Mouse (Mus musculus): ENCODE measurements around the gene Tmem119. TPM values are rescaled to one million over a fixed set of nuclear protein-coding genes. Genes with fewer than 3 reads are reported as not detected.
A peak's percentile ranks its signal among the peaks of the same experiment; 100 is the strongest.
"Not testable (repeated sequence)": the region's sequence is repeated elsewhere in the genome, so short reads cannot be mapped to it uniquely, and the experiment has no call there.

Tmem119 gene
- polyA plus RNA-seq, 1 experiment from 2014 or later, result 83.3 TPM

- WGBS, result 77% methylated on average over 7 of the region's 7 CpGs
- peak overlapping the region; percentile 20 for H3K27ac ChIP-seq (replicated peaks)
- DNase-seq (ENCODE audit: low spot score), result no peak
Observed at GRCm38 (mm10) chr5:113781254-113781653, 19.1 kb downstream of the Tmem119 start.

DNA sequence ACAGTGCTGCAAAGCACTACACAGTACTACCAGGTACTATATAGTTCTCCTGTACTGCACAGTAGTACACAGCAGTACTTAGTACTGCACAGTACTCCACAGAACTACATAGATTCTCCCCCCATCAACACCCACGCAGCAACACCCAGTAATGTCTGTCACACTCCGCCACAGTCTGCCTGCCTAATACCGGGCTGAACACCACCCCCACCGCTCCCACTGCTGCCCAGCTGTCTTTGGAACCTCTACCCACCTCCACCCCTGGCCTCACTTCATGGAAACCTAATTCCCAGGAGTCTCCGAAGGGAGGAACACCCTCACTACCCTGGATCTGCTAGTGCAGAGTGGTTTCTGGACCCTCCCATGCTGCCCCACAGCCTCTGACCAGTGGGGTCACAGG lies 19.6 kb downstream of the Tmem119 start:
- 90% methylated on average over 5 of the region's 5 CpGs for WGBS
- DNase-seq (ENCODE audit: low spot score), result no peak
- Histone ChIP-seq H3K36me3 (replicated peaks) (peaks cover 31% of the 10 kb centered on the region), H3K9me3 (no peaks in the 10 kb centered on the region), H3K27me3 (replicated peaks; ENCODE audit: low read depth, poor library complexity, severe bottlenecking) (peaks cover 12% of the 10 kb centered on the region), H3K27ac (replicated peaks) (peak overlapping the region; percentile 20; the same call in 1 of the 2 replicates), H3K4me1 (peaks cover 38% of the 10 kb centered on the region), H3K4me3 (no peak overlapping the region)

More at GRCm38 (mm10) chr5:113781254-113781653, 19.1 kb downstream of the Tmem119 start:
- Histone ChIP-seq H3K9me3 (no peaks in the 10 kb centered on the region), H3K27me3 (replicated peaks; ENCODE audit: low read depth, poor library complexity, severe bottlenecking) (peaks cover 12% of the 10 kb centered on the region), H3K4me3 (no peak overlapping the region), H3K4me1 (peaks cover 38% of the 10 kb centered on the region), H3K36me3 (replicated peaks) (peaks cover 26% of the 10 kb centered on the region)

DNA sequence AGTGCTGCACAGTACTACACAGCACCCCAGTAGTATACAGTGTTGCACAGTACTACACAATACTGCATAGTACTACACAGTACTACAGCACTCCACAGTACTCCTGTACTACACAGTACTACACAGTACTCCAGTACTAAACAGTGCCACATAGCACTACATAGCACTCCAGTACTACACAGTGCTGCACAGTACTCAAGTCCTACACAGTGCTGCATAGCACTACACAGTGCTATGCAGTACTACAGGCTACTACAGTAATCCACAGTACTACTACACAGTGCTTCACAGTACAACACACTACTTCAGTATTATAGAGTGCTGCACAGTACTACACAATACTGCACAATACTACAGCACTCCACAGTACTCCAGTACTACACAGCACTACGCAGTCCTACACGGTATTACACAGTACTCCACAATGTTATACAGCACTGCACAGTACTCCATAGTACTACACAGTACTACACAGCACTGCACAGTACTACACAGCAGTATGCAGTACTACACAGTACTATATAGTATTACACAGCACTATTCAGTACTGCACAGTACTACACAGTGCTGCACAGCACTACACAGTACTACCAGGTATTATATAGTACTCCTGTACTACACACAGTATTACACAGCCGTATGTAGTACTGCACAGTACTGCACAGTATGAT lies 20.1 kb downstream of the Tmem119 start:
- Histone ChIP-seq H3K36me3 (replicated peaks) (peaks cover 37% of the 10 kb centered on the region), H3K4me3 (no peak overlapping the region), H3K9me3 (no peaks in the 10 kb centered on the region), H3K27ac (replicated peaks) (no peak overlapping the region), H3K27me3 (replicated peaks; ENCODE audit: low read depth, poor library complexity, severe bottlenecking) (peaks cover 12% of the 10 kb centered on the region), H3K4me1 (peaks cover 38% of the 10 kb centered on the region)
- no peak for DNase-seq (ENCODE audit: low spot score)
- 96% methylated on average over 3 of the region's 3 CpGs for WGBS

DNA sequence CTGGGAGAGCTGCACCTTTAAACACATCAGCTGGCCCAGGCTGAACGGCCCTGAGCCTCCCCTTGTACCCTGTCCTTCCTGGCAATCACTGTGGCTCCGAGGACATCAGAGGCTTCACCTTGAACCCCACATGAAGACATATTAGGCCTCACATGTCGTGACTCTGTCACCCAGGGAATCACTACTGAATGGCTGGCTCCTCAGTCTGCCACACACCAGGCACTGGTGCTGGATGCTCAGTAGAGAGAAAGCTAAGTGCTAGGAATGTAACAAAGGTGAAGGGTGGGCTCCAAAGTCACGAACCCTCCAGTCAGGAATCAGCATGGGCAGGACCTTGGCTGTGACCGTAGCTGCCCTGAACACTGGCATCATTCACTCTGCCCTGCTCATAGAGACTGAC lies 20.7 kb downstream of the Tmem119 start:
- Histone ChIP-seq H3K4me1 (peaks cover 32% of the 10 kb centered on the region), H3K27ac (replicated peaks) (no peak overlapping the region; the same call in 1 of the 2 replicates), H3K4me3 (no peak overlapping the region), H3K9me3 (no peaks in the 10 kb centered on the region), H3K27me3 (replicated peaks; ENCODE audit: low read depth, poor library complexity, severe bottlenecking) (peaks cover 12% of the 10 kb centered on the region), H3K36me3 (replicated peaks) (peaks cover 43% of the 10 kb centered on the region)
- whole genome bisulfite sequencing, result 79% methylated on average over 5 of the region's 5 CpGs
- DNase-seq (ENCODE audit: low spot score), result no peak

- 86% methylated on average over 8 of the region's 8 CpGs for WGBS
- Histone ChIP-seq H3K36me3 (replicated peaks) (peaks cover 47% of the 10 kb centered on the region), H3K4me1 (peaks cover 26% of the 10 kb centered on the region)
- H3K4me3 ChIP-seq; H3K9me3 ChIP-seq; DNase-seq (ENCODE audit: low spot score); H3K27ac ChIP-seq (replicated peaks); H3K27me3 ChIP-seq (replicated peaks; ENCODE audit: low read depth, poor library complexity, severe bottlenecking): not testable (repeated sequence)
Observed at GRCm38 (mm10) chr5:113777728-113778127, 22.6 kb downstream of the Tmem119 start.

DNA sequence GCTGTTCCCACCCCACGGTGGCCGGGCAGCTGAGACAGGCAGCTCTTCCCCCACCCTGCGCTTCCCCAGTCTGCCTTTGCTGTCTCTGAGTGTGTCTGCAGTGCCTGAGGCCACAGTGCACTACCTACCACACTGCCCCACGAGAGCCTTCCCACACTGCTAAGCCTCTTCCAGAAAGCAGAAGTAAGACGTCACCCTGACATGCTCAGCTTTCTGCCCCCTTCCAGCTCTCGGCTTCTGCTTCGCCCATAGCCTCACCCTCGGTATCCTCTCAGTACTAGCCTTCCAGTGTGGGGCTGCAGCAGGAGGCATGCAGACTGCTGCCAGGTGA lies 23.5 kb downstream of the Tmem119 start:
- Histone ChIP-seq H3K36me3 (replicated peaks) (peaks cover 47% of the 10 kb centered on the region), H3K27ac (replicated peaks) (no peak overlapping the region), H3K4me3 (no peak overlapping the region), H3K27me3 (replicated peaks; ENCODE audit: low read depth, poor library complexity, severe bottlenecking) (no peaks in the 10 kb centered on the region), H3K4me1 (peaks cover 21% of the 10 kb centered on the region), H3K9me3 (no peaks in the 10 kb centered on the region)
- 89% methylated on average over 8 of the region's 8 CpGs for WGBS
- no peak for DNase-seq (ENCODE audit: low spot score)

DNA sequence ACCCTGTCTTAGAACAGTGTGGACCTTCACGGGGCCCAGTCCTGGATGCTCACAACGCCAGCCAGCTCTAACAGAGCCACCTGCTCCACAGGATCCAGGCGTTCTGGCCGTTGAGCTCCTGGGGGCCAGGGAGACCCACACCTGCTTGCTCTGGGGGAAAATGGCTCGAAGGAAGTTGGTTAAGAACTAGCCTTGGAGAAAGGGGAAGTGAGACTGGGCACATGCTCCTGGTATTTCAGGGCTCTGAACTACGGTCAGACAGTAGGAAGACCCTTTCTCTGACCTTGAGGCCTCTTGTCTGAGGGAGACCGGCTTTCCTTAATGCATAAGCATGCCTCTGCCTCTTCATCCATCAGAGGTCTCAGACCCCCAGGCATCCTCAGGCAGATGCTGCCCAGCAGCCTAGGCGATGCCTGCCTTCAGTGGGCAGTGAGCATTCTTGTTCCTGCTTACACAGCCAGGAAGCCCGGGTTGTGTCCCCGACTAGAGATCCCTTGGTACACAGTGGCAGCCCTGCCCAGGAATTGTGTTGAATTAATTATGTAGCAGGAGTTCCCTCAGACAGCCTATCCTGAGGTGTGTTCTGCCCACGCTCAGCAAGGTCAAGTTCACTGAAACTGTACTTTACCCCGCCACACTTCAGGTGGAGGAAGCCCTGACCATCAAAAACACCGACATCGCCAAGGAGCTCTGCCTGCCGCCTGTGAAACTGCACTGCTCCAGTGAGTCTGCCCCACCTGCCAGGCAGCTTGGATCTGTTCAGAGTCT lies 24.0 kb downstream of the Tmem119 start:
- H3K4me1 ChIP-seq, result peaks cover 19% of the 10 kb centered on the region
- H3K36me3 ChIP-seq (replicated peaks), result peaks cover 47% of the 10 kb centered on the region
- WGBS, result 92% methylated on average over 15 of the region's 15 CpGs
- DNase-seq (ENCODE audit: low spot score), result no peak
- no peak overlapping the region for H3K4me3 ChIP-seq
- H3K27me3 ChIP-seq (replicated peaks; ENCODE audit: low read depth, poor library complexity, severe bottlenecking), result no peaks in the 10 kb centered on the region
- no peaks in the 10 kb centered on the region for H3K9me3 ChIP-seq
- H3K27ac ChIP-seq (replicated peaks), result no peak overlapping the region; the same call in 1 of the 2 replicates

- Histone ChIP-seq H3K4me1 (peaks cover 13% of the 10 kb centered on the region), H3K27me3 (replicated peaks; ENCODE audit: low read depth, poor library complexity, severe bottlenecking) (no peaks in the 10 kb centered on the region), H3K9me3 (no peaks in the 10 kb centered on the region), H3K27ac (replicated peaks) (no peak overlapping the region), H3K4me3 (no peak overlapping the region), H3K36me3 (replicated peaks) (peaks cover 47% of the 10 kb centered on the region)
- WGBS, result 91% methylated on average over 10 of the region's 10 CpGs
- DNase-seq (ENCODE audit: low spot score), result no peak
Observed at GRCm38 (mm10) chr5:113775585-113775984, 24.7 kb downstream of the Tmem119 start.

DNA sequence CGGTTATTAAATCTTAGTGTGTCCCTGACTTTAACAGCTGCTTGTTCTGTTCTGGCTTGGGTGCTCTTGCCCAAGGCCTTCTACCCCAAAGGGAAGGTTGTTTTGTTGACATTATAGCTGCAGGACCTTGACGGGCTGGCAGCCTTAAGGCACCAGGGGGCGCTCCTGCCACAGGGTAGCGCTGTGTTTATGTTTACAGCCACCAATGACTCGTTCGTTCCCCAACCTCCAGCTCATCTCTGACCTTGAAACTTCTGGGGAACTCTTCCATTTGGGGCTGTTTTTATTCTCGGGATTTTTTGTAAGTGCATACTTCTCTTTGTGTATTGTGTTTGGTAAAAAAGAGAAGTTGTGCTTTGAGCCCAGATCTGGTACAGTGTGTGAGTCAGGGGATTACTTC lies 26.7 kb downstream of the Tmem119 start:
- 2% methylated on average over 7 of the region's 7 CpGs for WGBS
- Histone ChIP-seq H3K9me3 (no peaks in the 10 kb centered on the region), H3K4me3 (peak overlapping the region; percentile 100), H3K4me1 (peaks cover 32% of the 10 kb centered on the region), H3K36me3 (replicated peaks) (peaks cover 54% of the 10 kb centered on the region), H3K27ac (replicated peaks) (no peak overlapping the region), H3K27me3 (replicated peaks; ENCODE audit: low read depth, poor library complexity, severe bottlenecking) (no peaks in the 10 kb centered on the region)
- DNase-seq (ENCODE audit: low spot score), result peak; percentile 89

DNA sequence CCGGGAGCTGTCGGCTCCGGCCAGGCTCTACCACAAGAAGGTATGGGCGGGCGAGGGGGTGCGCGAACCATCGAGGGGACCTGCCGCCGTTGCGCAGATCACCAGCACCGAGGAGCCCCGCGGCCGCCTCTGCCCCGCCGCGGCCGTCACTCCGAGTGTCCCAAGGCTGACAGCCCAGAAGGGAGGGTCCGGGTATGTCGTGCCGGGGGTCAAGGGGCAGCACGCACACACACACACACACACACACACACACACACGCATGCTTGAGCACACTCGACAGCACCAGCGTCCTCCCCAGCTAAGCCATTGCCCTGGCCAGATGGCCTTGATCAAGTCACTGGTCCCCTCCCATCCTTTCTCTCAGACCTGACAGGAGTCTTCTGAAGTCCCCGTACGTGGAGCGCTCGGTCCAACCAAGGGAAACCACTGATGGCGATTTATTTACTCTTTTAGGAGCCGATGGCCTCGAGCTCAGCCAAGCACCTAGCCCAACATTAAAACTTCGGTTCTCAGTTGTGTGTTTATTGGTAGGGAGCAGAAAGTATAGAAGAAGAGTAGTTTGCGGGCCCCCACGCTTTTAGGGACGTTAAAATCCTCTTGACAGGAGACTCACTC lies 27.3 kb downstream of the Tmem119 start:
- Histone ChIP-seq H3K27me3 (replicated peaks; ENCODE audit: low read depth, poor library complexity, severe bottlenecking) (no peaks in the 10 kb centered on the region), H3K27ac (replicated peaks) (peak overlapping the region; percentile 99), H3K4me3 (peak overlapping the region; percentile 100), H3K4me1 (peaks cover 32% of the 10 kb centered on the region), H3K9me3 (no peaks in the 10 kb centered on the region), H3K36me3 (replicated peaks) (peaks cover 54% of the 10 kb centered on the region)
- 1% methylated on average over 38 of the region's 38 CpGs for WGBS
- peak; percentile 16 for DNase-seq (ENCODE audit: low spot score)

DNA sequence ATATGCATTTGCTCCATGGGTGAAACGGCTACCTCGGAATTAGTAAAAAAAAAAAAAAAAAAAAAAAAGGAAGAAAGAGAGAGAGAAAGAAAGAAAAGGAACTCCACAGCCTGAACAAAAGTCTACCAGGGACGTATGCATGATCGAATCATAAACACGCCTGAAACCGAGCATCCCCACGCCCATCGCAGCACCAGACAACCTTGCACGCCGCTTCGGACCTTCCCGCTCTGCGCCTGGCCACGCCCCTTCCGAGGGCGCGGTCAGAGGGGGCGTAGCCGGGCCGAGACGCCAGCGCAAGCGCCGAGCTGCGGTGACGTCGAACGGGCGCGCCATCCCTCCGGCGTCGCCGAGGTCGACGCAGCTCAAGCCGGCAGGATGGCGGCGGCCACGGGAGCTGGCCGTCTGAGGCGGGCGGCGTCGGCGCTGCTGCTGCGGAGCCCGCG lies 27.8 kb downstream of the Tmem119 start, which contains the start of the genes Sart3 and Iscu:
Gene Sart3, minus strand, starts transcription at position 61 of the 446 bp plus-strand sequence.
Gene Iscu, plus strand, starts transcription at position 299 of the 446 bp plus-strand sequence.
- H3K9me3 ChIP-seq, result no peaks in the 10 kb centered on the region
- H3K27ac ChIP-seq (replicated peaks), result peak within 1 kb of the TSS; percentile 99
- H3K36me3 ChIP-seq (replicated peaks), result peaks cover 56% of the 10 kb centered on the region
- H3K4me3 ChIP-seq, result peak within 1 kb of the TSS; percentile 100
- peak; percentile 97 for DNase-seq (ENCODE audit: low spot score)
- no peaks in the 10 kb centered on the region for H3K27me3 ChIP-seq (replicated peaks; ENCODE audit: low read depth, poor library complexity, severe bottlenecking)
- H3K4me1 ChIP-seq, result peaks cover 32% of the 10 kb centered on the region
- WGBS, result under 1% methylated on average over 49 of the region's 49 CpGs

Measured in embryonic facial prominence, embryonic 10.5 days (tissue).